Mouse (Mus musculus) liver, adult 2 months (tissue): Measurements from ENCODE around the gene Sertm1.

Source experiments
- CTCF ChIP-seq: fragments of 200-500 bp; IDR thresholded peaks from 2 replicates; pipeline ENCODE4 v1.5.1; 2011; ENCODE audit warnings: low read depth, low read length, control low read depth
- POLR2A ChIP-seq: fragments of 200-500 bp; IDR thresholded peaks from 2 replicates; pipeline ENCODE4 v1.6.1; 2011; ENCODE audit warnings: low read length, control low read depth; ENCODE audit not compliant: insufficient read depth; ENCODE audit errors: extremely low read depth

DNA sequence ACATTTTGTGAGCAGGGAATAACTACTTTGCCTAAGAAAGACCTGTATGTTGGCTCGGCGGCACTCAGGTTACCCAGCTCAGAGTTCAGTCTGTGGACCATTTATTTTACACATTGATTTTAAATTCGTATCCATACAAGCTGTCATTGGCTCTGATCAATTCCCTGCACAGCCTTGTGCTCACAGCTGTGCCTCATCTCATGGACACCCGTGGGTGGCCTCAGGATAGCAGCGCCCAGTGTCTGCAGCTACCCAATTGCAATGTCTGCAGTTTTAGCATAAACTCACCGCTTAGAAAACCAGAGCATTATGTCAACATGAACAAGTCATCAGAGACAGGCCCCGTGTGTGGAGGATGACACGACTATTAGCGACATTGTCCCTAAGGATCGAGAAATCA, 17.7 kb downstream of the Sertm1 start:
- TF ChIP-seq CTCF (no peak), POLR2A (no peak)
